Mouse (Mus musculus) c-Kit-positive CD71-positive TER-119-negative erythroid progenitor cells, embryonic 14.5 days (primary cell): Measurements from ENCODE around the gene Cib4.

ENCODE experiments used
- DNase-seq: peaks from one replicate; pipeline ENCODE4 v3.0.0-alpha.2; 2013; ENCODE audit warnings: low read depth

Cib4 gene

GRCm38 (mm10) chr5:30440308-30440906 lies 105.2 kb downstream of the Cib4 start:
- DNase-seq = no peak

- no peak for DNase-seq
Observed at GRCm38 (mm10) chr5:30438931-30439330, 106.7 kb downstream of the Cib4 start.
